10 mouse cellular contexts compared by ENCODE assay signal in the genomic region with DNA sequence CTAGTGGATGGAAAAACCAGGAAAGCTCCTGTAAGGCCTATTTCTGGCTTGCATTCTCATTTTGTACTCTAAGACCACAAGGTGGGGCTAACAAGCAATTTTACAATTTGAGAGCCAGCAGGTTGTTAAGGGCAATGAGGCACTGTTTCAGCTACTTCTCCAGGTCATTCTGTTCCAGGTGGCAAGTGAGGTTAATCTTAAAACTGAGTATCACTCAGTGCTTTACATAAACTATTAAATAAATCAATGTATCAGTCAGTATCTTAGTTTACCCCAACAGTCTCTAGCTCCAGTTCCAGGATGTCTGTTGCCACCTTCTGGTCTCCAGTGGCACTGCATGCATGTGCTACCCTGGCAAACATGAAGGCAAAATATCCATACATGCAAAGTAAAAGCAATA. TPM values are rescaled to one million over a fixed set of nuclear protein-coding genes. Genes with fewer than 3 reads are reported as not detected.
DNase-seq lines count a peak whose midpoint lies in the region; ATAC-seq lines count a peak whose summit lies in the region.
"Had no signal": no experiment of that assay in that cellular context is flagged by ENCODE, and none has a peak within 500 bp of the region (broad histone marks: within the 10 kb centered on the region; RNA-seq: fewer than 3 reads in every experiment).

No protein-coding gene starts in this region.

- no peak overlapping the region for H3K4me3 ChIP-seq in heart, embryonic 11.5 days (ENCODE audit: low read depth, low read length)
- no peak overlapping the region for H3K4me3 ChIP-seq in stomach, embryonic 15.5 days (replicated peaks)

- peak; percentile 44 for DNase-seq in gastrocnemius, adult 18-20 months (ENCODE audit: low spot score)
- no peak for DNase-seq in gastrocnemius, adult 8-10 months (ENCODE audit: low spot score in 2 of 2)
- peak; percentile 37 to 61 for DNase-seq in CD8-positive naive resting alpha-beta T cell, adult 2 months (ENCODE audit: low read depth in 2 of 2, low spot score in 2 of 2)
- peak; percentile 58 to 72 for DNase-seq in cerebellum, postnatal 25 days
- peak; percentile 58 to 64 for DNase-seq in layer of hippocampus, postnatal 10 days (ENCODE audit: low spot score in 2 of 2)

- no peak overlapping the region for H3K4me2 ChIP-seq in heart, embryonic 11.5 days
- no peak overlapping the region for H3K4me2 ChIP-seq in stomach, embryonic 15.5 days

- H3K27ac ChIP-seq in heart, embryonic 11.5 days (ENCODE audit: low read depth, low read length): no peak overlapping the region
- no peak overlapping the region for H3K27ac ChIP-seq in stomach, embryonic 15.5 days

- no peaks in the 10 kb centered on the region for H3K36me3 ChIP-seq in heart, embryonic 11.5 days (ENCODE audit: control insufficient read depth, insufficient read depth, low read length)
- H3K36me3 ChIP-seq in stomach, embryonic 15.5 days: no peaks in the 10 kb centered on the region

- 0 out of 2 replicates have a peak, but pooled peaks have one; percentile 4 for ATAC-seq in heart, embryonic 11.5 days (replicated peaks; ENCODE audit: insufficient number of reproducible peaks, low FRiP score, low TSS enrichment)
- peak; percentile 64 for ATAC-seq in megakaryocyte-erythroid progenitor cell, adult 5-6 weeks (replicated peaks; ENCODE audit: low FRiP score, low TSS enrichment, poor library complexity, severe bottlenecking)
- ATAC-seq in stomach, embryonic 15.5 days (ENCODE audit: insufficient read depth, low FRiP score, low read depth): peak; percentile 43; the same call in 1 of the 2 replicates

- H3K4me1 ChIP-seq in heart, embryonic 11.5 days (ENCODE audit: control insufficient read depth, insufficient read depth, low read length): no peaks in the 10 kb centered on the region
- H3K4me1 ChIP-seq in stomach, embryonic 15.5 days: no peaks in the 10 kb centered on the region

- H3K9ac ChIP-seq in heart, embryonic 11.5 days (ENCODE audit: low read depth, low read length): no peak overlapping the region
- no peak overlapping the region for H3K9ac ChIP-seq in stomach, embryonic 15.5 days

- H3K9me3 ChIP-seq in heart, embryonic 11.5 days (replicated peaks; ENCODE audit: control insufficient read depth, low read length): no peaks in the 10 kb centered on the region
- no peaks in the 10 kb centered on the region for H3K9me3 ChIP-seq in stomach, embryonic 15.5 days

- H3K27me3 ChIP-seq in heart, embryonic 11.5 days (ENCODE audit: control insufficient read depth, insufficient read depth, low read length): no peaks in the 10 kb centered on the region
- no peaks in the 10 kb centered on the region for H3K27me3 ChIP-seq in stomach, embryonic 15.5 days (replicated peaks)

RNA-seq across cellular contexts. Expression of a gene that starts 12.0 kb away (rescaled TPM):
- total RNA-seq in gastrocnemius, adult 18-20 months (2021): not detected
- total RNA-seq in gastrocnemius, adult 8-10 months (2022): not detected
- not detected in 2 replicates for polyA plus RNA-seq in heart, embryonic 11.5 days (2014; fragmentation: Nextera tagmentation; extraction: Ambion mirVana)
- total RNA-seq in layer of hippocampus, postnatal 10 days (2021): not detected
- not detected in 2 replicates for total RNA-seq in megakaryocyte-erythroid progenitor cell, adult 5-6 weeks (2014; fragmentation: Nextera tagmentation)
- total RNA-seq in megakaryocyte-erythroid progenitor cell, adult 5-6 weeks (2017): not detected in 2 replicates
- polyA plus RNA-seq in stomach, embryonic 15.5 days (2015; fragmentation: Nextera tagmentation; extraction: Ambion mirVana): not detected in 2 replicates
- total RNA-seq: layer of hippocampus, adult 8-10 months had no signal
- polyA plus RNA-seq: stomach, embryonic 14.5 days had no signal

RNA-seq across cellular contexts. Expression of a gene that starts 12.9 kb away (rescaled TPM):
- 10 to 100 TPM; 18.4 to 18.7 TPM for total RNA-seq in gastrocnemius, adult 18-20 months (2021)
- total RNA-seq in gastrocnemius, adult 8-10 months (2022): 10 to 100 TPM; 17.3 to 19.3 (median 18.6) TPM
- polyA plus RNA-seq in heart, embryonic 11.5 days (2014; fragmentation: Nextera tagmentation; extraction: Ambion mirVana): 21.4 and 21.9 TPM in 2 replicates
- 10 to 100 TPM; 22.7 to 28.8 TPM for total RNA-seq in layer of hippocampus, postnatal 10 days (2021)
- total RNA-seq in megakaryocyte-erythroid progenitor cell, adult 5-6 weeks (2014; fragmentation: Nextera tagmentation): 13.0 and 13.6 TPM in 2 replicates
- total RNA-seq in megakaryocyte-erythroid progenitor cell, adult 5-6 weeks (2017): 7.7 and 9.3 TPM in 2 replicates
- 41.0 and 42.2 TPM in 2 replicates for polyA plus RNA-seq in stomach, embryonic 15.5 days (2015; fragmentation: Nextera tagmentation; extraction: Ambion mirVana)

RNA-seq across cellular contexts. Expression of a gene that starts 43.0 kb away (rescaled TPM):
- not detected for total RNA-seq in gastrocnemius, adult 18-20 months (2021)
- total RNA-seq in gastrocnemius, adult 8-10 months (2022): not detected
- 0.31 and 0.39 TPM in 2 replicates for polyA plus RNA-seq in heart, embryonic 11.5 days (2014; fragmentation: Nextera tagmentation; extraction: Ambion mirVana)
- total RNA-seq in layer of hippocampus, postnatal 10 days (2021): not detected
- not detected in 2 replicates for total RNA-seq in megakaryocyte-erythroid progenitor cell, adult 5-6 weeks (2014; fragmentation: Nextera tagmentation)
- total RNA-seq in megakaryocyte-erythroid progenitor cell, adult 5-6 weeks (2017): not detected in 2 replicates
- 1.2 and 1.4 TPM in 2 replicates for polyA plus RNA-seq in stomach, embryonic 15.5 days (2015; fragmentation: Nextera tagmentation; extraction: Ambion mirVana)
- total RNA-seq: layer of hippocampus, adult 8-10 months had no signal

RNA-seq across cellular contexts. Expression of a gene that starts 45.4 kb away (rescaled TPM):
- total RNA-seq in gastrocnemius, adult 18-20 months (2021): not detected
- total RNA-seq in gastrocnemius, adult 8-10 months (2022): not detected
- 28.7 and 32.3 TPM in 2 replicates for polyA plus RNA-seq in heart, embryonic 11.5 days (2014; fragmentation: Nextera tagmentation; extraction: Ambion mirVana)
- total RNA-seq in layer of hippocampus, postnatal 10 days (2021): under 1 TPM in 1 of 2 experiments, not detected in 1; 0.16 TPM
- total RNA-seq in megakaryocyte-erythroid progenitor cell, adult 5-6 weeks (2014; fragmentation: Nextera tagmentation): 7.5 and 9.6 TPM in 2 replicates
- total RNA-seq in megakaryocyte-erythroid progenitor cell, adult 5-6 weeks (2017): 13.8 and 24.1 TPM in 2 replicates
- polyA plus RNA-seq in stomach, embryonic 15.5 days (2015; fragmentation: Nextera tagmentation; extraction: Ambion mirVana): 9.3 and 25.4 TPM in 2 replicates
- total RNA-seq: layer of hippocampus, adult 8-10 months had no signal

RNA-seq across cellular contexts. Expression of a gene that starts 51.3 kb away (rescaled TPM):
- not detected for total RNA-seq in gastrocnemius, adult 18-20 months (2021)
- not detected for total RNA-seq in gastrocnemius, adult 8-10 months (2022)
- polyA plus RNA-seq in heart, embryonic 11.5 days (2014; fragmentation: Nextera tagmentation; extraction: Ambion mirVana): not detected in 2 replicates
- total RNA-seq in layer of hippocampus, postnatal 10 days (2021): not detected
- total RNA-seq in megakaryocyte-erythroid progenitor cell, adult 5-6 weeks (2014; fragmentation: Nextera tagmentation): not detected in 2 replicates
- not detected in 2 replicates for total RNA-seq in megakaryocyte-erythroid progenitor cell, adult 5-6 weeks (2017)
- polyA plus RNA-seq in stomach, embryonic 15.5 days (2015; fragmentation: Nextera tagmentation; extraction: Ambion mirVana): not detected in 2 replicates
- total RNA-seq: layer of hippocampus, adult 8-10 months had no signal
- polyA plus RNA-seq: stomach, embryonic 14.5 days had no signal

Comparison
In these comparisons a context has a peak if more than half of its experiments do, and no peak if none do; other contexts are left out.
1. DNase-seq: peak in gastrocnemius, adult 18-20 months (single experiment), CD8-positive naive resting alpha-beta T cell, adult 2 months (2 of 2), cerebellum, postnatal 25 days (2 of 2) and layer of hippocampus, postnatal 10 days (2 of 2); none in gastrocnemius, adult 8-10 months (0 of 2).
2. ATAC-seq: peak in every context shown above with its lines; median percentile 64 in megakaryocyte-erythroid progenitor cell, adult 5-6 weeks; 43 in stomach, embryonic 15.5 days; 4 in heart, embryonic 11.5 days.